Mouse (Mus musculus): ENCODE results near the gene Olfr1120. TPM values are rescaled to one million over a fixed set of nuclear protein-coding genes. Genes with fewer than 3 reads are reported as not detected.
"Not testable (repeated sequence)": the region's sequence is repeated elsewhere in the genome, so short reads cannot be mapped to it uniquely, and the experiment has no call there.

The Olfr1120 gene
- polyA plus RNA-seq (2012; rRNA removed): not detected in 2 replicates

DNA sequence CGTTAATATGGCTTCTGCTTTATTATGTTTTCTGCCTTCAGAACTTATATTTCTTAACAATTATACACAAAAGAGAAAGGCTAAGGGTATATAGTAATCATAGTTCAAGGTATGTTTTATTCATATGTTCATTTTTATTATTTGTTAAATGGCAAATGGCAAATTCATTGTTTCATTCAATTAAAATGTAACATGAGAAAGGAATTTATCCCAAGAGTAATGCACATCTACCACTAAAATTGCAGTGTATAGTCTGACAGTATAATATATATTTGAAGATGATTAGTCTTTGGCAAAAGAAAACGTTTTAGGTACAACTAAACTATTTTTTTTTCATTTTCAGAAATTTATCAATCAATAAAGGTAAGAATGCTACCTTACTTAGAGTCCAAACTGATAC lies at the start of gene Olfr1120:
TSS of gene Olfr1120 (plus strand) at position 301 of the 400 bp plus-strand sequence.
- no peak for DNase-seq (ENCODE audit: low read depth in 1 of 2, low spot score in 2 of 2)
- H3K4me1 ChIP-seq (ENCODE audit: control insufficient read depth, insufficient read depth, insufficient read length): no peaks in the 10 kb centered on the region
- no peaks in the 10 kb centered on the region for H3K27me3 ChIP-seq (ENCODE audit: control insufficient read depth, insufficient read depth, low read length)
- H3K4me3 ChIP-seq (ENCODE audit: extremely low read depth, insufficient read depth, insufficient read length): no peak within 1 kb of the TSS
- H3K36me3 ChIP-seq (ENCODE audit: control insufficient read depth, insufficient read depth, low read length): no peaks in the 10 kb centered on the region
- no peak within 1 kb of the TSS for H3K27ac ChIP-seq (ENCODE audit: insufficient read depth, low read length)
- TF ChIP-seq CTCF (IDR thresholded peaks at IDR 0.05; ENCODE audit: extremely low read depth, insufficient read depth, insufficient read length, insufficient replicate concordance): no peak
- TF ChIP-seq POLR2A (IDR thresholded peaks at IDR 0.05; ENCODE audit: low read depth, low read length): no peak
- whole genome bisulfite sequencing: 49% methylated on average over 2 of the region's 2 CpGs

DNA sequence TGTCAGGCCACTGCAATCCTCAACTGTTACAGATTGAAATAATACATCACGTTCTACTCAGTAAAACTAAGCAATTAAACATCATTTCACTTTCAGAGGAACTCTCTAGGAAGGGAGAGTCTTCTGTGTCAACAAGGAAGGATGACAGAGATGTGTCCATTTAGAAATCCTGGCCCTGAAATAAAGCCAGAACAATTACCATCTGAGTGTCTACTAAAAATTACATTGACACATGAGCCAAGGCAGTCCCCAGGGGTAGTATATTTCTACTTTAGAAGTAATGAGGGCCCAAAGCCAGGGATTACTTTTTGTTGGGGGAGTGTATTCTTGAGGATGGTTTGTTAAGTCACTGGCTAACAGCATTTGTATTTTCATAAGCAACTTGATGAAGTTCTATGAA lies 47.3 kb upstream of the Olfr1120 start, which contains the start of gene Olfr1118:
TSS of gene Olfr1118 (plus strand) at position 301 of the 400 bp plus-strand sequence.
- Histone ChIP-seq H3K27me3 (ENCODE audit: control insufficient read depth, insufficient read depth, low read length) (no peaks in the 10 kb centered on the region), H3K4me1 (ENCODE audit: control insufficient read depth, insufficient read depth, insufficient read length) (no peaks in the 10 kb centered on the region), H3K27ac (ENCODE audit: insufficient read depth, low read length) (no peak within 1 kb of the TSS), H3K4me3 (ENCODE audit: extremely low read depth, insufficient read depth, insufficient read length) (no peak within 1 kb of the TSS), H3K36me3 (ENCODE audit: control insufficient read depth, insufficient read depth, low read length) (no peaks in the 10 kb centered on the region)
- 69% methylated on average over 1 of the region's 1 CpGs for WGBS
- DNase-seq (ENCODE audit: low read depth in 1 of 2, low spot score in 2 of 2): no peak
- no peak for TF ChIP-seq CTCF (IDR thresholded peaks at IDR 0.05; ENCODE audit: extremely low read depth, insufficient read depth, insufficient read length, insufficient replicate concordance)
- no peak for TF ChIP-seq POLR2A (IDR thresholded peaks at IDR 0.05; ENCODE audit: low read depth, low read length)

DNA sequence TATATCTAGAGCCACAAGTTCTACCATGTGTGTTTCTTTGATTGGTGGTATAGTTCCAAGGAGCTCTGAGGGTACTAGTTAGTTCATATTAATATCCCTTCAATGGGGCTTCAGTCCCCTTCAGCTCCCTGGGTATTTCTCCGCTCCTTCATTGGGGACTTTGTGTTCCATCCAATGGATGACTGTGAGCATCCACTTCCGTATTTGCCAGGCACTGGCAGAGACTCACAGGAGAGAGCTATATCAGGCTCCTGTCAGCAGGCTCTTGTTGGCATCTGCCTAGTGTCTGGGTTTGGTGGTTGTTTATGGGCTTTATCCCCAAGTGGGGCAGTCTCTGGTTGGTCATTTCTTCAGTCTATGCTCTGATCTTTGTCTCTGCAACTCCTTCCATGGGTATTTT lies 5.5 kb downstream of the Olfr1120 start:
- not testable (repeated sequence) for H3K4me3 ChIP-seq (ENCODE audit: extremely low read depth, insufficient read depth, insufficient read length); H3K27me3 ChIP-seq (ENCODE audit: control insufficient read depth, insufficient read depth, low read length); H3K36me3 ChIP-seq (ENCODE audit: control insufficient read depth, insufficient read depth, low read length); H3K4me1 ChIP-seq (ENCODE audit: control insufficient read depth, insufficient read depth, insufficient read length); H3K27ac ChIP-seq (ENCODE audit: insufficient read depth, low read length); DNase-seq (ENCODE audit: low read depth in 1 of 2, low spot score in 2 of 2)
- 90% methylated on average over 2 of the region's 2 CpGs for WGBS

DNA sequence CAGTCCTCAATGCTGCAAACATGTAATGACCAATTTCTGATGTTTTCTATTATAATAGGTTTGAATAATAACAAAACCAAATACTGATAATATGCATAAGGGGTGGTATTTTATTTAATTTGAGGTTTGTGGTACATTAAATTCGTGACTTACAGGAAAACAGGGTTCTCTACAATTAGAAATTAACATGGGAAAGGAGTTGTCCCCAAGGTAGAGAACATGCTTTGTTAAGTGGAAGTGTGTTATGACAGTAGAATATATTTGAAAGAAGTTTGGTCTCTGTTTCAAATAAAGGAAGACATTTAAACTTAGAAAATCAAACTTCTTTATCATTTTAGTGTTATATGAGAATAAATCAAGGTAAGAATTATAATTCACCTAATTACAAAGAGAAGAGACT lies 15.0 kb downstream of the Olfr1120 start, which contains the start of gene Olfr1121:
TSS of gene Olfr1121 (plus strand) at position 301 of the 400 bp plus-strand sequence.
- Histone ChIP-seq H3K4me1 (ENCODE audit: control insufficient read depth, insufficient read depth, insufficient read length) (no peaks in the 10 kb centered on the region), H3K27me3 (ENCODE audit: control insufficient read depth, insufficient read depth, low read length) (no peaks in the 10 kb centered on the region), H3K4me3 (ENCODE audit: extremely low read depth, insufficient read depth, insufficient read length) (no peak within 1 kb of the TSS), H3K27ac (ENCODE audit: insufficient read depth, low read length) (no peak within 1 kb of the TSS), H3K36me3 (ENCODE audit: control insufficient read depth, insufficient read depth, low read length) (no peaks in the 10 kb centered on the region)
- TF ChIP-seq POLR2A (IDR thresholded peaks at IDR 0.05; ENCODE audit: low read depth, low read length) (no peak), CTCF (IDR thresholded peaks at IDR 0.05; ENCODE audit: extremely low read depth, insufficient read depth, insufficient read length, insufficient replicate concordance) (no peak)
- DNase-seq (ENCODE audit: low read depth in 1 of 2, low spot score in 2 of 2): no peak
- WGBS: 19% methylated on average over 1 of the region's 1 CpGs

DNA sequence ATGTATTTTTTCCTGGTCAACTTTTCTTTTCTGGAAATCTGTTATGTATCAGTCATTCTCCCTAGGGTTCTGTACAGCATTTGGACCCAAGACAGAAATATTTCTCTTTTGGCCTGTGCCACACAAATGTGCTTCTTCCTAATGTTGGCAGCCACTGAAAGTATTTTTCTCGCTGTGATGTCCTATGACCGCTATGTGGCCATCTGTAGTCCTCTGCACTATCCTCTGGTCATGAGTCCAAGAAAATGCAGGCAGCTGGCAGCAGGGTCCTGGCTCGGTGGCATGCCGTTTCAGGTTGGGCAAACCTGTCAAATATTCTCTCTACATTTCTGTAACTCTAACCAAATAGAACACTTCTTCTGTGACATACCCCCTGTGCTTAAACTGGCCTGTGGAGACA lies 17.1 kb downstream of the Olfr1120 start:
- WGBS: 85% methylated on average over 4 of the region's 4 CpGs
- TF ChIP-seq POLR2A (IDR thresholded peaks at IDR 0.05; ENCODE audit: low read depth, low read length): no peak
- H3K4me3 ChIP-seq (ENCODE audit: extremely low read depth, insufficient read depth, insufficient read length): no peak overlapping the region
- no peaks in the 10 kb centered on the region for H3K27me3 ChIP-seq (ENCODE audit: control insufficient read depth, insufficient read depth, low read length)
- H3K36me3 ChIP-seq (ENCODE audit: control insufficient read depth, insufficient read depth, low read length): no peaks in the 10 kb centered on the region
- no peak for DNase-seq (ENCODE audit: low read depth in 1 of 2, low spot score in 2 of 2)
- no peak overlapping the region for H3K27ac ChIP-seq (ENCODE audit: insufficient read depth, low read length)
- H3K4me1 ChIP-seq (ENCODE audit: control insufficient read depth, insufficient read depth, insufficient read length): no peaks in the 10 kb centered on the region

DNA sequence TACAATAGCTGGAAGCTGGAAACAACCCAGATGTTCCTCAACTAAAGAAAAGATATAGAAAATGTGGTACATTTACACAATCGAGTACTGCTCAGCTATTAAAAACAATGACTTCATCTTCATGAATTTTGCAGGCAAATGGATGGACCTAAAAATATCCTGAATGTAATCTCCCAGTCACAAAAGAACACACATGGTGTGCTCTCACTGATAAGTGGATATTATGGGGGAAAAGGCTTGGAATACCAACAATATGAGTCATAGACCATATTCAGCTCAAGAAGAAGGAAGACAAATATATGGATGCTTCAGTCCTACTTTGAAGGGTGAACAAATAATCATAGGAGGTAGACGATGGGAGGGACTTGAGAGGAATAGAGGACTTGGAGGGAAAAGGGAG lies 29.3 kb downstream of the Olfr1120 start:
- no peak overlapping the region for H3K27ac ChIP-seq (ENCODE audit: insufficient read depth, low read length)
- no peaks in the 10 kb centered on the region for H3K36me3 ChIP-seq (ENCODE audit: control insufficient read depth, insufficient read depth, low read length)
- no peak overlapping the region for H3K4me3 ChIP-seq (ENCODE audit: extremely low read depth, insufficient read depth, insufficient read length)
- DNase-seq (ENCODE audit: low read depth in 1 of 2, low spot score in 2 of 2): no peak
- no peaks in the 10 kb centered on the region for H3K27me3 ChIP-seq (ENCODE audit: control insufficient read depth, insufficient read depth, low read length)
- no peaks in the 10 kb centered on the region for H3K4me1 ChIP-seq (ENCODE audit: control insufficient read depth, insufficient read depth, insufficient read length)
- TF ChIP-seq POLR2A (IDR thresholded peaks at IDR 0.05; ENCODE audit: low read depth, low read length) (no peak), CTCF (IDR thresholded peaks at IDR 0.05; ENCODE audit: extremely low read depth, insufficient read depth, insufficient read length, insufficient replicate concordance) (no peak)
- WGBS: 66% methylated on average over 2 of the region's 2 CpGs

DNA sequence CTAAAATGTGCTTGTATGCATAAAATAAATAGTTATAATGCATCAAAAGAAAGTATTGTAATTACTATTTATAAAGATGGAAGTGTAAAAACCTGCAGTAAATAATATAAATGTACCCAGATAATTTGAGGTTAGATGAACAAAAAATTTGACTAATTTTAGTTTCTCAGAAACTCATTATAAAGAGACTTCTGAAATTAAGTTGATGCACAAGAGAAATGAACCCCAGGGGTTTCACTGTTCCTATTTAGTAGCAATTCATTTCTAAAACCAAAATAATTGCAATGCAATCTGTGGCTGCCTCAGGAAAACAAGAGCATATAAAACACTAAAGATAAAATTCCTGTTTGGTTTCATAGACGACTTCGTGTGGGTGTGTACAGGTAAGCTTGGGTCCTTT lies 30.9 kb downstream of the Olfr1120 start, which contains the start of gene Olfr1122:
TSS of gene Olfr1122 (plus strand) at position 301 of the 400 bp plus-strand sequence.
- 88% methylated on average over 2 of the region's 2 CpGs for WGBS
- DNase-seq (ENCODE audit: low read depth in 1 of 2, low spot score in 2 of 2): no peak
- Histone ChIP-seq H3K27me3 (ENCODE audit: control insufficient read depth, insufficient read depth, low read length) (no peaks in the 10 kb centered on the region), H3K27ac (ENCODE audit: insufficient read depth, low read length) (no peak within 1 kb of the TSS), H3K36me3 (ENCODE audit: control insufficient read depth, insufficient read depth, low read length) (no peaks in the 10 kb centered on the region), H3K4me3 (ENCODE audit: extremely low read depth, insufficient read depth, insufficient read length) (no peak within 1 kb of the TSS; the same call in 1 of the 2 replicates), H3K4me1 (ENCODE audit: control insufficient read depth, insufficient read depth, insufficient read length) (no peaks in the 10 kb centered on the region)
- TF ChIP-seq CTCF (IDR thresholded peaks at IDR 0.05; ENCODE audit: extremely low read depth, insufficient read depth, insufficient read length, insufficient replicate concordance): no peak
- TF ChIP-seq POLR2A (IDR thresholded peaks at IDR 0.05; ENCODE audit: low read depth, low read length): no peak

DNA sequence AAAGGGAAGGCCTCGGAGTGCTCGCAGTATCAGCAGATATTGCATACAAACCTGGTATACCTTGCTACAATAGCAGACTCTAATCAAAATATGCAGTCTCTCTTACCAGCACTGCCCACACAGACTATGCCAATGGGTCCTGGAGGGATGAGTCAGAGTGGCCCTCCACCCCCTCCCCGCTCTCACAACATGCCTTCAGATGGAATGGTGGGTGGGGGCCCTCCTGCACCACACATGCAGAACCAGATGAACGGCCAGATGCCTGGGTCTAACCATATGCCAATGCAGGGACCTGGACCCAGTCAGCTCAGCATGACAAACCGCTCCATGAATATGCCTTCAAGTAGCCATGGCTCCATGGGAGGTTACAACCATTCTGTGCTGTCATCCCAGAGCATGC lies 39.0 kb downstream of the Olfr1120 start:
- H3K27me3 ChIP-seq (ENCODE audit: control insufficient read depth, insufficient read depth, low read length); DNase-seq (ENCODE audit: low read depth in 1 of 2, low spot score in 2 of 2); H3K36me3 ChIP-seq (ENCODE audit: control insufficient read depth, insufficient read depth, low read length); H3K27ac ChIP-seq (ENCODE audit: insufficient read depth, low read length); H3K4me1 ChIP-seq (ENCODE audit: control insufficient read depth, insufficient read depth, insufficient read length); H3K4me3 ChIP-seq (ENCODE audit: extremely low read depth, insufficient read depth, insufficient read length): not testable (repeated sequence)
- 88% methylated on average over 5 of the region's 5 CpGs for WGBS

DNA sequence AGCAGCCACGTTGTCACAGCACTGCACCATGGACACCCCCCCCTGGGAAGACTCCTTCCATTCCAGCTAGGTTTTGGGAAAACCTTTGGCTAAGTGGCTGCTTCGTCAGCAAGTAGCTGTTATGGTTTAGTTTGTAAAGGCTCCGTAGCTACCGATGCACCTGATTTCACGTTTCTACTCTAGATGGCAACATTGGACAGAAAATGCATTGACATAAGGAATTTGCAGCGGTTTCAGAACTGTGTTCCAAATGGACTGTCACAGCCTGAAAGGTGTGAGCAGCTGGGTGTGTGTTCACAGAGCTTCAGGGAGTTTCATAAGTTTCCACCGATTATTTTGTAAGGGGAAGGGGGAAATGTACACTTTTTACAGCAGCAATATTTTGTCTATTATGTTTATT lies 40.1 kb downstream of the Olfr1120 start:
- not testable (repeated sequence) for H3K4me3 ChIP-seq (ENCODE audit: extremely low read depth, insufficient read depth, insufficient read length); DNase-seq (ENCODE audit: low read depth in 1 of 2, low spot score in 2 of 2); H3K27ac ChIP-seq (ENCODE audit: insufficient read depth, low read length); H3K27me3 ChIP-seq (ENCODE audit: control insufficient read depth, insufficient read depth, low read length); H3K36me3 ChIP-seq (ENCODE audit: control insufficient read depth, insufficient read depth, low read length); H3K4me1 ChIP-seq (ENCODE audit: control insufficient read depth, insufficient read depth, insufficient read length)
- WGBS: 87% methylated on average over 7 of the region's 7 CpGs

Measured in spleen, adult 2 months (tissue).